ENCODE assay signal across 8 mouse cellular contexts in genomic region chr13:85288574-85288842, GRCm38 (mm10). TPM values are rescaled to one million over a fixed set of nuclear protein-coding genes. Genes with fewer than 3 reads are reported as not detected.
A peak's percentile ranks its signal among the peaks of the same experiment; 100 is the strongest.
DNase-seq lines count a peak whose midpoint lies in the region; ATAC-seq lines count a peak whose summit lies in the region.

No protein-coding gene starts in this region.

- peak overlapping the region; percentile 70 for H3K4me2 ChIP-seq in limb, embryonic 13.5 days (replicated peaks)
- H3K4me2 ChIP-seq in stomach, embryonic 16.5 days (ENCODE audit: low read depth, low read length) = peak overlapping the region; percentile 67

- no peaks in the 10 kb centered on the region for H3K36me3 ChIP-seq in limb, embryonic 13.5 days
- H3K36me3 ChIP-seq in stomach, embryonic 16.5 days (ENCODE audit: control insufficient read depth, insufficient read depth, low read length) = no peaks in the 10 kb centered on the region

- 0 out of 2 replicates have a peak, but pooled peaks have one; percentile 0 for ATAC-seq in limb, embryonic 13.5 days (ENCODE audit: low FRiP score, low read depth)
- no peak for ATAC-seq in stomach, embryonic 16.5 days (ENCODE audit: insufficient read depth, low FRiP score)

- WGBS in limb, embryonic 13.5 days = 3% methylated on average over 11 of the region's 35 CpGs
- WGBS in stomach, embryonic 16.5 days = under 1% methylated on average over 35 of the region's 35 CpGs

- H3K27me3 ChIP-seq in limb, embryonic 13.5 days = no peaks in the 10 kb centered on the region
- H3K27me3 ChIP-seq in stomach, embryonic 16.5 days (ENCODE audit: control insufficient read depth, insufficient read depth, low read length) = no peaks in the 10 kb centered on the region

- peaks cover 4% of the 10 kb centered on the region for H3K4me1 ChIP-seq in limb, embryonic 13.5 days
- 0 out of 2 replicates have a peak, but pooled peaks cover 4% of the 10 kb centered on the region for H3K4me1 ChIP-seq in stomach, embryonic 16.5 days (ENCODE audit: control insufficient read depth, insufficient read depth, low read length)

- H3K9ac ChIP-seq in limb, embryonic 13.5 days = peak overlapping the region; percentile 98
- H3K9ac ChIP-seq in stomach, embryonic 16.5 days (ENCODE audit: low read length) = peak overlapping the region; percentile 94

- H3K27ac ChIP-seq in limb, embryonic 13.5 days = peak overlapping the region; percentile 100
- peak overlapping the region; percentile 99 for H3K27ac ChIP-seq in stomach, embryonic 16.5 days (ENCODE audit: low read length)

- DNase-seq in embryo, embryonic 11 days = peak; percentile 74
- DNase-seq in embryo, embryonic 10 days (ENCODE audit: low spot score) = no peak
- DNase-seq in ovary, postnatal 14 days (ENCODE audit: low spot score) = peak; percentile 14
- no peak for DNase-seq in ovary, postnatal 36 days (ENCODE audit: low spot score)
- no peak for DNase-seq in kidney, adult 9 months
- DNase-seq in left cerebral cortex, adult 8-10 months (ENCODE audit: low spot score in 2 of 2) = no peak

- no peaks in the 10 kb centered on the region for H3K9me3 ChIP-seq in limb, embryonic 13.5 days
- no peaks in the 10 kb centered on the region for H3K9me3 ChIP-seq in stomach, embryonic 16.5 days (replicated peaks; ENCODE audit: control insufficient read depth, low read length)

- H3K4me3 ChIP-seq in limb, embryonic 13.5 days = peak overlapping the region; percentile 98
- H3K4me3 ChIP-seq in stomach, embryonic 16.5 days (replicated peaks; ENCODE audit: low read length) = peak overlapping the region; percentile 89

RNA-seq across cellular contexts. Expression of gene Rasa1, which starts 0.4 kb away (rescaled TPM):
- polyA plus RNA-seq in limb, embryonic 13.5 days (2015; fragmentation: Nextera tagmentation; extraction: Ambion mirVana) = 55.6 and 58.0 TPM in 2 replicates
- polyA plus RNA-seq in stomach, embryonic 16.5 days (2015; fragmentation: Nextera tagmentation; extraction: Ambion mirVana) = 30.3 and 35.0 TPM in 2 replicates
- total RNA-seq in left cerebral cortex, adult 8-10 months (2022) = 10 to 100 TPM; 46.0 to 63.9 (median 52.8) TPM

Comparison
In these comparisons a context has a peak if more than half of its experiments do, and no peak if none do; other contexts are left out.
1. DNase-seq: peak in embryo, embryonic 11 days (single experiment) and ovary, postnatal 14 days (single experiment); none in embryo, embryonic 10 days (single experiment), ovary, postnatal 36 days (single experiment), kidney, adult 9 months (single experiment) and left cerebral cortex, adult 8-10 months (0 of 2).